Mouse (Mus musculus) thymus, postnatal 14 days (tissue): ENCODE measurements around the gene Sgsm3.

Source experiments
- DNase-seq: peaks from one replicate; pipeline ENCODE4 v3.0.0; 2021

The Sgsm3 gene

GRCm38 (mm10) chr15:80981176-80981575 lies 3.6 kb downstream of the Sgsm3 start:
- no peak for DNase-seq

- no peak for DNase-seq
Observed at GRCm38 (mm10) chr15:80983264-80983663, 5.7 kb downstream of the Sgsm3 start.

- DNase-seq, result no peak
Observed at GRCm38 (mm10) chr15:80988331-80988730, 10.8 kb downstream of the Sgsm3 start.

- DNase-seq, result no peak
Observed at GRCm38 (mm10) chr15:80989712-80990111, 12.1 kb downstream of the Sgsm3 start.

GRCm38 (mm10) chr15:80994959-80995358 lies 17.4 kb downstream of the Sgsm3 start:
- no peak for DNase-seq

GRCm38 (mm10) chr15:80996090-80996835 lies 18.7 kb downstream of the Sgsm3 start:
- no peak for DNase-seq

GRCm38 (mm10) chr15:80997077-80997476 lies 19.5 kb downstream of the Sgsm3 start:
- no peak for DNase-seq

GRCm38 (mm10) chr15:81000419-81001138 lies 23.0 kb downstream of the Sgsm3 start:
- no peak for DNase-seq

GRCm38 (mm10) chr15:81006127-81006735 lies 28.7 kb downstream of the Sgsm3 start:
- no peak for DNase-seq

- DNase-seq, result no peak
Observed at GRCm38 (mm10) chr15:81007339-81007738, 29.8 kb downstream of the Sgsm3 start.

- no peak for DNase-seq
Observed at GRCm38 (mm10) chr15:81007905-81008304, 30.3 kb downstream of the Sgsm3 start.

- peak; percentile 28 for DNase-seq
Observed at GRCm38 (mm10) chr15:81008689-81009123, 31.1 kb downstream of the Sgsm3 start.

GRCm38 (mm10) chr15:81010114-81010513 lies 32.5 kb downstream of the Sgsm3 start:
- no peak for DNase-seq

- DNase-seq, result no peak
Observed at GRCm38 (mm10) chr15:81011523-81011922, 34.0 kb downstream of the Sgsm3 start.

GRCm38 (mm10) chr15:81012359-81012758 lies 34.8 kb downstream of the Sgsm3 start:
- DNase-seq, result no peak

- DNase-seq, result no peak
Observed at GRCm38 (mm10) chr15:81013186-81013585, 35.6 kb downstream of the Sgsm3 start.

- no peak for DNase-seq
Observed at GRCm38 (mm10) chr15:81015068-81015744, 37.6 kb downstream of the Sgsm3 start.

- DNase-seq, result no peak
Observed at GRCm38 (mm10) chr15:81016488-81016887, 38.9 kb downstream of the Sgsm3 start.

- no peak for DNase-seq
Observed at GRCm38 (mm10) chr15:81017308-81017707, 39.7 kb downstream of the Sgsm3 start.

- DNase-seq, result no peak
Observed at GRCm38 (mm10) chr15:81021377-81021776, 43.8 kb downstream of the Sgsm3 start.

- no peak for DNase-seq
Observed at GRCm38 (mm10) chr15:81022437-81022836, 44.9 kb downstream of the Sgsm3 start.

GRCm38 (mm10) chr15:81023842-81024241 lies 46.3 kb downstream of the Sgsm3 start:
- DNase-seq, result no peak

GRCm38 (mm10) chr15:81026901-81027300 lies 49.3 kb downstream of the Sgsm3 start:
- no peak for DNase-seq
